In genomic region chr14:30024387-30024786, GRCm38 (mm10) we compare ENCODE assay signal across 22 mouse cellular contexts. TPM values are rescaled to one million over a fixed set of nuclear protein-coding genes. Genes with fewer than 3 reads are reported as not detected.
DNase-seq lines count a peak whose midpoint lies in the region; ATAC-seq and TF ChIP-seq lines count a peak whose summit lies in the region.
"Had no signal": no experiment of that assay in that cellular context is flagged by ENCODE, and none has a peak within 500 bp of the region (broad histone marks: within the 10 kb centered on the region; RNA-seq: fewer than 3 reads in every experiment).

No protein-coding gene starts in this region.

- peak; percentile 52 for ATAC-seq in megakaryocyte, adult 5-6 weeks (ENCODE audit: poor library complexity, severe bottlenecking)
- ATAC-seq: forebrain, embryonic 15.5 days; intestine, postnatal 0 days had no signal

- H3K4me3 ChIP-seq in bone marrow, adult 2 months (replicated peaks; ENCODE audit: control insufficient read depth, low read depth, low read length) = peak overlapping the region; percentile 20
- H3K4me3 ChIP-seq: forebrain, embryonic 15.5 days; layer of hippocampus, adult 2 months; limb, embryonic 15.5 days; midbrain, embryonic 12.5 days; neural tube, embryonic 13.5 days had no signal

- no peak for TF ChIP-seq POLR2A in bone marrow, adult 2 months (IDR thresholded peaks at IDR 0.05; ENCODE audit: borderline replicate concordance, control insufficient read depth, low read depth, low read length)

- peak; percentile 67 for DNase-seq in 416B (ENCODE audit: low read depth)
- peak; percentile 55 for DNase-seq in CD4-positive, CD25-positive, alpha-beta regulatory T cell, adult 2 months (ENCODE audit: low read depth, low spot score)
- DNase-seq in kidney, postnatal 14 days = no peak
- DNase-seq in kidney, postnatal 25 days = no peak
- DNase-seq in embryo, embryonic 11 days = no peak
- DNase-seq: adrenal gland, adult 2 months; cerebellum, adult 9-11 months; heart, postnatal 10 days; layer of hippocampus, postnatal 36 days; lung, adult 2 months; right cerebral cortex, adult 18-20 months had no signal

- H3K27ac ChIP-seq in bone marrow, adult 2 months (ENCODE audit: control insufficient read depth, insufficient read depth, low read depth, low read length, poor library complexity) = no peak overlapping the region
- H3K27ac ChIP-seq: forebrain, embryonic 15.5 days; hindbrain, embryonic 14.5 days; kidney, postnatal 0 days; layer of hippocampus, adult 2 months; limb, embryonic 15.5 days; midbrain, embryonic 12.5 days; neural tube, embryonic 13.5 days had no signal

- peaks cover 3% of the 10 kb centered on the region; the same call in 1 of the 2 replicates for H3K4me1 ChIP-seq in bone marrow, adult 2 months (ENCODE audit: control insufficient read depth, insufficient read depth, low read length)
- H3K4me1 ChIP-seq: forebrain, embryonic 15.5 days; limb, embryonic 15.5 days; midbrain, embryonic 12.5 days; neural tube, embryonic 13.5 days had no signal

- 3% methylated on average over 7 of the region's 7 CpGs for WGBS in bone marrow, adult 2 months

- TF ChIP-seq CTCF in bone marrow, adult 2 months (IDR thresholded peaks at IDR 0.05; ENCODE audit: control insufficient read depth, insufficient read depth, low read length) = no peak

RNA-seq across cellular contexts. Expression of gene Chdh, which starts 15.6 kb away (rescaled TPM):
- polyA plus RNA-seq in bone marrow, adult 2 months (2011; ENCODE audit: insufficient read depth, insufficient read length, low replicate concordance, missing spikeins) = 4.6 and 5.4 TPM in 2 replicates
- 7.2 and 10.4 TPM in 2 replicates for total RNA-seq in megakaryocyte, adult 5-6 weeks (2015)
- 9.8 TPM in 2 replicates for total RNA-seq in megakaryocyte, adult 5-6 weeks (2017)
- total RNA-seq: monocyte, adult 5-6 weeks had no signal

RNA-seq across cellular contexts. Expression of gene Il17rb, which starts 15.7 kb away (rescaled TPM):
- polyA plus RNA-seq in bone marrow, adult 2 months (2011; ENCODE audit: insufficient read depth, insufficient read length, low replicate concordance, missing spikeins) = 7.8 TPM in 1 of 2 replicates, not detected in the other
- 2.3 and 2.5 TPM in 2 replicates for total RNA-seq in megakaryocyte, adult 5-6 weeks (2015)
- total RNA-seq in megakaryocyte, adult 5-6 weeks (2017) = 0.08 and 2.2 TPM in 2 replicates
- total RNA-seq: monocyte, adult 5-6 weeks had no signal

RNA-seq across cellular contexts. Expression of gene Actr8, which starts 46.2 kb away (rescaled TPM):
- 12.5 and 21.8 TPM in 2 replicates for polyA plus RNA-seq in bone marrow, adult 2 months (2011; ENCODE audit: insufficient read depth, insufficient read length, low replicate concordance, missing spikeins)
- total RNA-seq in megakaryocyte, adult 5-6 weeks (2015) = 19.9 and 27.3 TPM in 2 replicates
- total RNA-seq in megakaryocyte, adult 5-6 weeks (2017) = 24.4 and 29.7 TPM in 2 replicates

RNA-seq across cellular contexts. Expression of gene Selenok, which starts 56.3 kb away (rescaled TPM):
- 45.0 and 46.1 TPM in 2 replicates for polyA plus RNA-seq in bone marrow, adult 2 months (2011; ENCODE audit: insufficient read depth, insufficient read length, low replicate concordance, missing spikeins)
- total RNA-seq in megakaryocyte, adult 5-6 weeks (2015) = 118 and 139 TPM in 2 replicates
- total RNA-seq in megakaryocyte, adult 5-6 weeks (2017) = 221 and 235 TPM in 2 replicates

Comparison
In these comparisons a context has a peak if more than half of its experiments do, and no peak if none do; other contexts are left out.
1. DNase-seq: peak in 416B (single experiment) and CD4-positive, CD25-positive, alpha-beta regulatory T cell, adult 2 months (single experiment); none in kidney, postnatal 14 days (single experiment), kidney, postnatal 25 days (0 of 2) and embryo, embryonic 11 days (single experiment).